Mouse (Mus musculus) CH12.LX (cell line): ENCODE results near the gene Pmp22. TPM values are rescaled to one million over a fixed set of nuclear protein-coding genes. Genes with fewer than 3 reads are reported as not detected.

ENCODE experiments used
- DNase-seq: peaks from one replicate; pipeline ENCODE4 v3.0.0-alpha.2; 2013; ENCODE audit errors: extremely low read depth
- H3K27ac ChIP-seq: 2 replicates; pipeline ENCODE4 v1.5.1; 2012; ENCODE audit warnings: low read depth, mild to moderate bottlenecking, control low read depth, moderate library complexity; ENCODE audit not compliant: insufficient read depth
- H3K27me3 ChIP-seq: replicated peaks from 2 replicates; pipeline ENCODE3; 2012; ENCODE audit warnings: inconsistent platforms
- H3K36me3 ChIP-seq, 2 experiments: replicated peaks in 1 of 2; 2 replicates each; pipeline versions ENCODE3 to v1.6.1; 2012; ENCODE audit warnings: inconsistent platforms in 1 of 2, low read length in 1 of 2, mild to moderate bottlenecking in 1 of 2, mixed read lengths in 1 of 2, moderate library complexity in 1 of 2; ENCODE audit not compliant: control insufficient read depth in 1 of 2, insufficient read depth in 1 of 2
- H3K4me1 ChIP-seq, 2 experiments: 2 replicates each; pipeline ENCODE4 v1.6.1; 2012; ENCODE audit warnings: inconsistent platforms in 1 of 2, moderate library complexity in 1 of 2; ENCODE audit not compliant: insufficient read depth in 2 of 2, control insufficient read depth in 1 of 2
- H3K4me2 ChIP-seq: 2 replicates; pipeline ENCODE4 v1.6.1; 2012; ENCODE audit warnings: low read depth, mild to moderate bottlenecking, control low read depth; ENCODE audit not compliant: poor library complexity, insufficient read depth, severe bottlenecking
- H3K4me3 ChIP-seq, 3 experiments: fragments of 150-350 bp in 1 of 3; sonication (generic) in 1 of 3; replicated peaks in 1 of 3; 2 replicates each; pipeline versions ENCODE3 to v1.5.1; 2011 to 2012; ENCODE audit warnings: low read depth in 2 of 3, low read length in 2 of 3, mild to moderate bottlenecking in 2 of 3, moderate library complexity in 2 of 3, control low read depth in 1 of 3, improper control_type of control experiment in 1 of 3, inconsistent platforms in 1 of 3, mixed read lengths in 1 of 3; ENCODE audit not compliant: poor library complexity in 1 of 3
- H3K79me2 ChIP-seq: replicated peaks from 2 replicates; pipeline ENCODE4 v1.6.1; 2012; ENCODE audit warnings: mild to moderate bottlenecking, moderate library complexity; ENCODE audit not compliant: control insufficient read depth, poor library complexity, insufficient read depth, severe bottlenecking; ENCODE audit errors: extremely low read depth
- H3K9ac ChIP-seq: 2 replicates; pipeline ENCODE4 v1.6.1; 2012; ENCODE audit warnings: low read depth, mild to moderate bottlenecking, control low read depth, moderate library complexity; ENCODE audit not compliant: insufficient read depth
- H3K9me3 ChIP-seq: replicated peaks from 2 replicates; pipeline ENCODE3; 2012; ENCODE audit warnings: low read length, inconsistent platforms, mixed read lengths
- CHD1 ChIP-seq: IDR thresholded peaks from 2 replicates; pipeline ENCODE4 v1.6.1; 2012; ENCODE audit warnings: low read depth, low read length, improper control_type of control experiment, inconsistent platforms
- CTCF ChIP-seq, 2 experiments: IDR thresholded peaks in 1 of 2; conservative IDR thresholded peaks in 1 of 2; 2 replicates each; pipeline ENCODE4 v1.5.1; 2011 to 2012; ENCODE audit warnings: low read depth in 2 of 2, low read length in 2 of 2, improper control_type of control experiment in 1 of 2, inconsistent platforms in 1 of 2, mild to moderate bottlenecking in 1 of 2, moderate library complexity in 1 of 2
- E2F4 ChIP-seq: IDR thresholded peaks from 2 replicates; pipeline ENCODE4 v1.6.1; 2011; ENCODE audit warnings: low read depth, low read length, improper control_type of control experiment; ENCODE audit not compliant: insufficient replicate concordance
- ELF1 ChIP-seq: IDR thresholded peaks from 2 replicates; pipeline ENCODE4 v1.6.1; 2014; ENCODE audit warnings: low read depth, mild to moderate bottlenecking, inconsistent platforms, low read length, improper control_type of control experiment
- ETS1 ChIP-seq: conservative IDR thresholded peaks from 2 replicates; pipeline ENCODE4 v1.6.1; 2012; ENCODE audit warnings: low read depth, mild to moderate bottlenecking, inconsistent platforms, low read length, improper control_type of control experiment, moderate library complexity
- GABPA ChIP-seq: IDR thresholded peaks from 2 replicates; pipeline ENCODE4 v1.6.1; 2012; ENCODE audit warnings: low read depth, low read length, improper control_type of control experiment, inconsistent platforms; ENCODE audit not compliant: insufficient replicate concordance
- JUN ChIP-seq: IDR thresholded peaks from 2 replicates; pipeline ENCODE4 v1.6.1; 2011; ENCODE audit warnings: low read depth, mild to moderate bottlenecking, low read length, improper control_type of control experiment, moderate library complexity; ENCODE audit not compliant: insufficient read depth
- JUND ChIP-seq: conservative IDR thresholded peaks from 2 replicates; pipeline ENCODE4 v1.6.1; 2011; ENCODE audit warnings: low read depth, low read length, improper control_type of control experiment
- MAX ChIP-seq: IDR thresholded peaks from 2 replicates; pipeline ENCODE4 v1.6.1; 2011; ENCODE audit warnings: low read length, improper control_type of control experiment
- MAZ ChIP-seq: IDR thresholded peaks from 2 replicates; pipeline ENCODE4 v1.6.1; 2012; ENCODE audit warnings: low read depth, mild to moderate bottlenecking, inconsistent platforms, low read length, improper control_type of control experiment, moderate library complexity
- MYC ChIP-seq: IDR thresholded peaks from 2 replicates; pipeline ENCODE4 v1.6.1; 2011; ENCODE audit warnings: low read depth, mild to moderate bottlenecking, improper control_type of control experiment, low read length
- NELFE ChIP-seq: IDR thresholded peaks from 2 replicates; pipeline ENCODE4 v1.6.1; 2011; ENCODE audit warnings: low read depth, low read length, improper control_type of control experiment
- NRF1 ChIP-seq: IDR thresholded peaks from 2 replicates; pipeline ENCODE4 v1.6.1; 2014; ENCODE audit warnings: low read depth, mild to moderate bottlenecking, inconsistent platforms, low read length, improper control_type of control experiment, moderate library complexity
- POLR2AphosphoS2 ChIP-seq: IDR thresholded peaks from 2 replicates; pipeline ENCODE4 v1.6.1; 2011; ENCODE audit warnings: low read depth, low read length, improper control_type of control experiment
- RCOR1 ChIP-seq: conservative IDR thresholded peaks from 2 replicates; pipeline ENCODE4 v1.6.1; 2012; ENCODE audit warnings: low read depth, mild to moderate bottlenecking, inconsistent platforms, low read length, improper control_type of control experiment
- SMC3 ChIP-seq: IDR thresholded peaks from 2 replicates; pipeline ENCODE4 v1.6.1; 2011; ENCODE audit warnings: low read depth, low read length, improper control_type of control experiment
- TBP ChIP-seq: conservative IDR thresholded peaks from 2 replicates; pipeline ENCODE4 v1.6.1; 2011; ENCODE audit warnings: low read depth, low read length, improper control_type of control experiment
- TCF12 ChIP-seq: IDR thresholded peaks from 2 replicates; pipeline ENCODE4 v1.6.1; 2014; ENCODE audit warnings: low read depth, mild to moderate bottlenecking, inconsistent platforms, low read length, improper control_type of control experiment
- UBTF ChIP-seq: IDR thresholded peaks from 2 replicates; pipeline ENCODE4 v1.6.1; 2012; ENCODE audit warnings: low read depth, mild to moderate bottlenecking, inconsistent platforms, low read length, improper control_type of control experiment, moderate library complexity
- USF1 ChIP-seq: IDR thresholded peaks from 2 replicates; pipeline ENCODE4 v1.6.1; 2014; ENCODE audit warnings: low read depth, mild to moderate bottlenecking, inconsistent platforms, low read length, improper control_type of control experiment
- USF2 ChIP-seq: conservative IDR thresholded peaks from 2 replicates; pipeline ENCODE4 v1.6.1; 2011; ENCODE audit warnings: low read depth, low read length, improper control_type of control experiment
- ZC3H11A ChIP-seq: IDR thresholded peaks from 2 replicates; pipeline ENCODE4 v1.6.1; 2012; ENCODE audit warnings: low read depth, mild to moderate bottlenecking, inconsistent platforms, low read length, improper control_type of control experiment
- ZKSCAN1 ChIP-seq: IDR thresholded peaks from 2 replicates; pipeline ENCODE4 v1.6.1; 2012; ENCODE audit warnings: low read depth, inconsistent platforms, low read length, improper control_type of control experiment, borderline replicate concordance
- ZMIZ1 ChIP-seq: IDR thresholded peaks from 2 replicates; pipeline ENCODE4 v1.6.1; 2012; ENCODE audit warnings: low read depth, mild to moderate bottlenecking, inconsistent platforms, low read length, improper control_type of control experiment
- ZNF384 ChIP-seq: IDR thresholded peaks from 2 replicates; pipeline ENCODE4 v1.6.1; 2012; ENCODE audit warnings: low read depth, low read length, improper control_type of control experiment, inconsistent platforms
- dilution Hi-C: fragments of 300-500 bp; cut with MboI; formaldehyde crosslinking; loops from 2 replicates; pipeline ENCODE4 v1.14.3; 2020; ENCODE audit warnings: low sequenced_read_pairs; ENCODE audit not compliant: extremely low pct_unique_long_range_greater_than_20kb, extremely low pct_ligation_motif_present
- in situ Hi-C: fragments of 300-500 bp; cut with MboI; formaldehyde crosslinking; loops from 3 replicates; pipeline ENCODE4 v1.14.3; 2019; ENCODE audit warnings: low sequenced_read_pairs, low pct_ligation_motif_present, low pct_unique_long_range_greater_than_20kb, mixed read lengths
- polyA plus RNA-seq: library from polyadenylated mRNA; unstranded; fragments of >175 nt; gene quantifications from 2 replicates; pipeline ENCODE4 v1.2.1, GENCODE M21; 2012; ENCODE audit warnings: low read depth; ENCODE audit not compliant: insufficient read length
- total RNA-seq, 2 experiments: library from RNA; depleted of rRNA; stranded (reverse); fragments of 300-350 nt in 1 of 2; fragments of >200 nt in 1 of 2; gene quantifications; 2 replicates each; pipeline ENCODE4 v1.2.3; 2012 to 2014

Pmp22 gene
- total and polyA plus RNA-seq, 3 experiments, result not detected

DNA sequence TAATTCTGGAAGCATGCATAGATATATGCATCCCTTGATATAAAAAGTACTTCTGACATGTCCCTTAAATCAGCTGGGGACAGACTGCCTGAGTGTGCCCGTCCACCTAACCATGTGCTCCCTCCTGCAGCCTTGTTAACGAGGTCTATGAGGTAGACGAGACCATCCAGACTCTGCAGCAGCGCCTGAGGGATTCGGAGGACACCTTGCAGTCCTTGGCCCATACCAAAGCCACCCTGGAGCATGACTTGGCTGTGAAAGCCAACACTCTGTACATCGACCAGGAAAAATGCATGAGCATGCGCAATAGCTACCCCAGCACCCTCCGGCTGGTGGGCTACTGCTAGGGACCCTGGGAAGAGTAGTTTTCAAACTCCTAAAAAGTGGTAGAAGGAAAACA lies 34.3 kb upstream of the Pmp22 start:
- H3K27ac ChIP-seq, result no peak overlapping the region
- no peak overlapping the region for H3K9ac ChIP-seq
- in situ Hi-C loops, result no loop called here
- no peaks in the 10 kb centered on the region for H3K9me3 ChIP-seq
- no peaks in the 10 kb centered on the region for H3K36me3 ChIP-seq
- no peak overlapping the region for H3K4me2 ChIP-seq
- TF ChIP-seq GABPA (no peak), POLR2AphosphoS2 (no peak), ZMIZ1 (no peak), USF1 (no peak), MYC (no peak), TCF12 (no peak), NRF1 (no peak)
- dilution Hi-C loops, result no loop called here
- H3K4me1 ChIP-seq, result peaks cover 0 to 4% of the 10 kb centered on the region in 2 experiments; a peak in 2 of 4 replicates
- no peaks in the 10 kb centered on the region for H3K27me3 ChIP-seq
- no peak overlapping the region for H3K4me3 ChIP-seq
- no peak for DNase-seq
- no peaks in the 10 kb centered on the region for H3K79me2 ChIP-seq

- TF ChIP-seq JUND (no peak), ZC3H11A (no peak), USF2 (no peak)
- Histone ChIP-seq H3K36me3 (no peaks in the 10 kb centered on the region), H3K4me3 (no peak overlapping the region), H3K9ac (no peak overlapping the region), H3K4me1 (peaks cover 0 to 6% of the 10 kb centered on the region in 2 experiments; a peak in 2 of 4 replicates), H3K4me2 (no peak overlapping the region), H3K9me3 (no peaks in the 10 kb centered on the region), H3K79me2 (no peaks in the 10 kb centered on the region), H3K27ac (no peak overlapping the region), H3K27me3 (no peaks in the 10 kb centered on the region)
- dilution Hi-C loops (no loop called here), in situ Hi-C loops (no loop called here)
- no peak for DNase-seq
Observed at GRCm38 (mm10) chr11:63098016-63098415, 30.8 kb upstream of the Pmp22 start.

DNA sequence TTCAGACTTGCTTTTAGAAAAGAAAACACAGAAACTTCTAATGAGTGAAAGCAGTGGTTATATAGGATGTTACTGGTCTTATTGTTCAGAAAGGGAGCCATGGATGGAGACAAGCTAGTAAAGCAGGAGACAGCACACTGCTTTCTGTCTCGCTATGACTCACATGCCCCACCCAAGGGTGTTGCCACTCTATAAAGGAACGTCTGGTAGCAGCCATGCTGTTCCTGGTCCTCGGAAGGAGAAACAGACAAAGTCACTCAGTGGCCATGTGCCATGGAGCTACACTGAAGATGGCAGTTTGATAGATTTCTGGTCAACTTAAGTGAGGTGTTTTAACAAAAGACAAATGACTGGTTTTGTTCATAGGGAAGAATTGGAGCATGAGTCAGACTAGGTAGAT lies 29.4 kb upstream of the Pmp22 start:
- in situ Hi-C loops, result no loop called here
- no peak overlapping the region for H3K9ac ChIP-seq
- no peaks in the 10 kb centered on the region for H3K27me3 ChIP-seq
- no peak overlapping the region for H3K4me3 ChIP-seq
- H3K79me2 ChIP-seq, result no peaks in the 10 kb centered on the region
- H3K27ac ChIP-seq, result no peak overlapping the region
- dilution Hi-C loops, result no loop called here
- H3K9me3 ChIP-seq, result no peaks in the 10 kb centered on the region
- peaks cover 0 to 6% of the 10 kb centered on the region in 2 experiments; a peak in 2 of 4 replicates for H3K4me1 ChIP-seq
- peak; percentile 30 for DNase-seq
- H3K36me3 ChIP-seq, result no peaks in the 10 kb centered on the region
- H3K4me2 ChIP-seq, result no peak overlapping the region
- TF ChIP-seq ETS1 (no peak), UBTF (no peak), RCOR1 (no peak), TBP (no peak), ZNF384 (no peak), CHD1 (no peak), NELFE (no peak), SMC3 (no peak), CTCF (conservative IDR thresholded peaks at IDR 0.05 in 1 of 2, IDR thresholded peaks at IDR 0.05 in 1 of 2; ENCODE audit: low read depth in 2 of 2, low read length in 2 of 2) (no peak), POLR2AphosphoS2 (no peak), MAX (peak; percentile 58; the same call in 1 of the 2 replicates), JUN (0 out of 2 replicates have a peak, but pooled peaks have one; percentile 27), ZC3H11A (no peak), MAZ (no peak), ZMIZ1 (no peak), E2F4 (no peak), ZKSCAN1 (no peak), USF2 (no peak), ELF1 (no peak), JUND (peak; percentile 76; the same call in 1 of the 2 replicates), MYC (0 out of 2 replicates have a peak, but pooled peaks have one; percentile 41), GABPA (no peak)
